In the genomic region with DNA sequence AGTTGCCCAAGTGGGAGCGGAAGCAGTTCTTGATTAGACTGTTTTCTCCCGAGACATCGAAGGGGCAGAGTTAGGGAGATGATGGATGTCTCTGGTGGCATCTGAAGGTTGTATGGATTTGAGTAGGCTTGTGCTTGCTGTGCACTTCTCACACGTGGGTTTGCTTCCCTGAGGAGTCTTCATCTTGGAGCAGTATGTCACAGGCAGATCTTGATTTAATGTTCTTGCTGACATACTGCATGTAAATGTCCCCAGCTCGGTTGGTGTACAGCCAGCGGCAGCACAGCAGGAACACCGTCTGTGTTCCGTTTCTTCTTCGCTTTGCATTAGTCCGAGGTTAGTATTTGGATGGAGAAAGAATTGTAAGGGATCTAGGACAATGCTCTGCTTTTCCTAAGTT, we compare ENCODE assay signal across 24 mouse cellular contexts. TPM values are rescaled to one million over a fixed set of nuclear protein-coding genes. Genes with fewer than 3 reads are reported as not detected.
A peak's percentile ranks its signal among the peaks of the same experiment; 100 is the strongest.
DNase-seq lines count a peak whose midpoint lies in the region; ATAC-seq lines count a peak whose summit lies in the region.
"Had no signal": no experiment of that assay in that cellular context is flagged by ENCODE, and none has a peak within 500 bp of the region (broad histone marks: within the 10 kb centered on the region; RNA-seq: fewer than 3 reads in every experiment).

No protein-coding gene starts in this region.

- WGBS in hindbrain, embryonic 16.5 days, result 70% methylated on average over 10 of the region's 10 CpGs
- 77% methylated on average over 10 of the region's 10 CpGs for WGBS in hindbrain, embryonic 13.5 days
- WGBS in neural tube, embryonic 15.5 days, result 53% methylated on average over 10 of the region's 10 CpGs

- 0 out of 2 replicates have a peak, but pooled peaks have one; percentile 34 for ATAC-seq in hindbrain, embryonic 16.5 days
- ATAC-seq in hindbrain, embryonic 13.5 days (ENCODE audit: low FRiP score), result no peak
- peak; percentile 38; the same call in 1 of the 2 replicates for ATAC-seq in neural tube, embryonic 15.5 days (ENCODE audit: low FRiP score)
- ATAC-seq: intestine, embryonic 15.5 days; Patski had no signal

- no peaks in the 10 kb centered on the region for H3K27me3 ChIP-seq in hindbrain, embryonic 16.5 days (replicated peaks; ENCODE audit: control insufficient read depth, insufficient read depth, low read length)
- no peaks in the 10 kb centered on the region for H3K27me3 ChIP-seq in hindbrain, embryonic 13.5 days
- H3K27me3 ChIP-seq in neural tube, embryonic 15.5 days (replicated peaks), result no peaks in the 10 kb centered on the region
- H3K27me3 ChIP-seq: embryonic facial prominence, embryonic 13.5 days; forebrain, embryonic 12.5 days; hindbrain, embryonic 15.5 days; intestine, embryonic 15.5 days; kidney, embryonic 15.5 days; liver, embryonic 13.5 days; Patski had no signal

- DNase-seq in cerebellum, adult 11-12 months, result peak; percentile 68
- peak; percentile 58 to 67 for DNase-seq in cerebellum, postnatal 10 days
- no peak for DNase-seq in spleen, postnatal 10 days (ENCODE audit: low spot score in 2 of 2)
- no peak for DNase-seq in embryo, embryonic 11 days
- DNase-seq: adrenal gland, adult 2 months; gastrocnemius, adult 2 months; heart, postnatal 4 days; kidney, postnatal 4 days; liver, embryonic 13.5 days; lung, adult 2 months; lung, postnatal 14 days had no signal

- H3K4me2 ChIP-seq in hindbrain, embryonic 16.5 days (ENCODE audit: low read length), result no peak overlapping the region
- no peak overlapping the region for H3K4me2 ChIP-seq in hindbrain, embryonic 13.5 days
- H3K4me2 ChIP-seq in neural tube, embryonic 15.5 days, result no peak overlapping the region
- H3K4me2 ChIP-seq: embryonic facial prominence, embryonic 13.5 days; forebrain, embryonic 12.5 days; hindbrain, embryonic 15.5 days; intestine, embryonic 15.5 days; kidney, embryonic 15.5 days; liver, embryonic 13.5 days; midbrain, embryonic 11.5 days had no signal

- no peaks in the 10 kb centered on the region for H3K36me3 ChIP-seq in hindbrain, embryonic 16.5 days (ENCODE audit: control insufficient read depth, insufficient read depth, low read length)
- no peaks in the 10 kb centered on the region; the same call in 1 of the 2 replicates for H3K36me3 ChIP-seq in hindbrain, embryonic 13.5 days
- H3K36me3 ChIP-seq in neural tube, embryonic 15.5 days, result no peaks in the 10 kb centered on the region
- H3K36me3 ChIP-seq: embryonic facial prominence, embryonic 13.5 days; forebrain, embryonic 12.5 days; heart, embryonic 10.5 days; hindbrain, embryonic 15.5 days; intestine, embryonic 15.5 days; kidney, embryonic 15.5 days; liver, embryonic 13.5 days had no signal

- H3K9me3 ChIP-seq in hindbrain, embryonic 16.5 days (ENCODE audit: control insufficient read depth, low read length), result no peaks in the 10 kb centered on the region
- H3K9me3 ChIP-seq in hindbrain, embryonic 13.5 days, result no peaks in the 10 kb centered on the region
- no peaks in the 10 kb centered on the region for H3K9me3 ChIP-seq in neural tube, embryonic 15.5 days (replicated peaks)
- H3K9me3 ChIP-seq: embryonic facial prominence, embryonic 13.5 days; forebrain, embryonic 12.5 days; heart, embryonic 10.5 days; hindbrain, embryonic 15.5 days; intestine, embryonic 15.5 days; kidney, embryonic 15.5 days; liver, embryonic 13.5 days had no signal

- H3K4me3 ChIP-seq in hindbrain, embryonic 16.5 days (ENCODE audit: low read length), result no peak overlapping the region
- no peak overlapping the region for H3K4me3 ChIP-seq in hindbrain, embryonic 13.5 days
- H3K4me3 ChIP-seq in neural tube, embryonic 15.5 days (replicated peaks), result no peak overlapping the region
- H3K4me3 ChIP-seq: embryonic facial prominence, embryonic 13.5 days; erythroblast, embryonic 14.5 days; forebrain, embryonic 12.5 days; gastrocnemius, adult 2 months; heart, embryonic 10.5 days; hindbrain, embryonic 15.5 days; intestine, embryonic 15.5 days; kidney, embryonic 15.5 days; liver, embryonic 13.5 days had no signal

- no peak overlapping the region for H3K27ac ChIP-seq in hindbrain, embryonic 16.5 days (ENCODE audit: low read depth, low read length)
- no peak overlapping the region for H3K27ac ChIP-seq in hindbrain, embryonic 13.5 days
- no peak overlapping the region for H3K27ac ChIP-seq in neural tube, embryonic 15.5 days (replicated peaks)
- H3K27ac ChIP-seq: embryonic facial prominence, embryonic 13.5 days; forebrain, embryonic 12.5 days; gastrocnemius, adult 2 months; heart, embryonic 10.5 days; hindbrain, embryonic 15.5 days; intestine, embryonic 15.5 days; kidney, embryonic 15.5 days; liver, embryonic 13.5 days had no signal

- H3K9ac ChIP-seq in hindbrain, embryonic 16.5 days (ENCODE audit: low read depth, low read length), result no peak overlapping the region
- H3K9ac ChIP-seq in hindbrain, embryonic 13.5 days, result no peak overlapping the region
- H3K9ac ChIP-seq in neural tube, embryonic 15.5 days (replicated peaks), result no peak overlapping the region
- H3K9ac ChIP-seq: embryonic facial prominence, embryonic 13.5 days; forebrain, embryonic 12.5 days; hindbrain, embryonic 15.5 days; intestine, embryonic 15.5 days; kidney, embryonic 15.5 days; liver, embryonic 13.5 days had no signal

- H3K4me1 ChIP-seq in hindbrain, embryonic 16.5 days (ENCODE audit: control insufficient read depth, insufficient read depth, low read depth, low read length), result no peaks in the 10 kb centered on the region; the same call in 1 of the 2 replicates
- peaks cover 10% of the 10 kb centered on the region; the same call in 1 of the 2 replicates for H3K4me1 ChIP-seq in hindbrain, embryonic 13.5 days (replicated peaks)
- H3K4me1 ChIP-seq in neural tube, embryonic 15.5 days, result no peaks in the 10 kb centered on the region
- H3K4me1 ChIP-seq: hindbrain, embryonic 15.5 days; intestine, embryonic 15.5 days had no signal

RNA-seq across cellular contexts. Expression of gene Rab15, which starts 34.4 kb away (rescaled TPM):
- polyA plus RNA-seq in hindbrain, embryonic 16.5 days (2015; fragmentation: Nextera tagmentation; extraction: Ambion mirVana), result 59.2 and 59.9 TPM in 2 replicates
- 29.0 and 30.9 TPM in 2 replicates for polyA plus RNA-seq in hindbrain, embryonic 13.5 days (2015; fragmentation: Nextera tagmentation; extraction: Ambion mirVana)
- polyA plus RNA-seq in neural tube, embryonic 15.5 days (2015; fragmentation: Nextera tagmentation; extraction: Ambion mirVana), result 43.6 and 45.8 TPM in 2 replicates
- polyA plus RNA-seq: erythroblast, embryonic 14.5 days; G1E had no signal

Comparison
In these comparisons a context has a peak if more than half of its experiments do, and no peak if none do; other contexts are left out.
1. DNase-seq: peak in cerebellum, adult 11-12 months (single experiment) and cerebellum, postnatal 10 days (2 of 2); none in spleen, postnatal 10 days (0 of 2) and embryo, embryonic 11 days (single experiment).